Mouse (Mus musculus): ENCODE measurements around the gene H2-Q10.
"Not testable (repeated sequence)": the region's sequence is repeated elsewhere in the genome, so short reads cannot be mapped to it uniquely, and the experiment has no call there.

H2-Q10 gene

DNA sequence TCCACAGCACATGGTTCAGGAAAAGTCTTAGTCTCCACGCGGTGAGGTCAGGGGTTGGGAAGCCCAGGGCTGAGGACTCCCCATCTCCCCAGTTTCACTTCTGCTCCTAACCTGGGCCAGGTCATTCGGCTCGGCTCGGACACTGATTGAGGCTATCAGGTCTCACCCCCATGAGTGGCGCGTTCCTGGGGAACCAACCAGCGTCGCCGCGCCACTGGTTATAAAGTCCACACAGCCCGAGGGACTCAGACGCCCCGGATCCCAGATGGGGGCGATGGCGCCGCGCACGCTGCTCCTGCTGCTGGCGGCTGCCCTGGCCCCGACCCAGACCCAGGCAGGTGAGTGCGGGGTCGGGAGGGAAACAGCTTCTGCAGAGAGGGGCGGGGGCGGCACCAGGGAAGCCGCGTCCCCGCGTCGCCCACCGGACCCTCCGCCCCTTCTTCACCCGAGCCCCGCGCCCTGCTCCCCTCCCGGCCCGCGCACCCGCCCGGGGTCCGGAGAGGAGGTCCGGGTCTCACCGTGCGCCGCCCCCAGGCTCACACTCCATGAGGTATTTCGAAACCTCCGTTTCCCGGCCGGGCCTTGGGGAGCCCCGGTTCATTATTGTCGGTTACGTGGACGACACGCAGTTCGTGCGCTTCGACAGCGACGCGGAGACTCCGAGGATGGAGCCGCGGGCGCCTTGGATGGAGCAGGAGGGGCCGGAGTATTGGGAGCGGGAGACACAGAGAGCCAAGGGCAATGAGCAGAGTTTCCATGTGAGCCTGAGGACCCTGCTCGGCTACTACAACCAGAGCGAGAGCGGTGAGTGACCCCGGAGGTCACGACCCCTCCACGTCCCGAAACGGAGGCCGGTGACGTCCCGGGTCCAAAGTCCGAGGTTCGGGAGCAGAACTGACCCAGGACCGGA lies at the start of gene H2-Q10:
Gene H2-Q10 (plus strand): TSS at position 248 of the 910 bp plus-strand sequence.
- DNase-seq (ENCODE audit: low spot score) = no peak

DNA sequence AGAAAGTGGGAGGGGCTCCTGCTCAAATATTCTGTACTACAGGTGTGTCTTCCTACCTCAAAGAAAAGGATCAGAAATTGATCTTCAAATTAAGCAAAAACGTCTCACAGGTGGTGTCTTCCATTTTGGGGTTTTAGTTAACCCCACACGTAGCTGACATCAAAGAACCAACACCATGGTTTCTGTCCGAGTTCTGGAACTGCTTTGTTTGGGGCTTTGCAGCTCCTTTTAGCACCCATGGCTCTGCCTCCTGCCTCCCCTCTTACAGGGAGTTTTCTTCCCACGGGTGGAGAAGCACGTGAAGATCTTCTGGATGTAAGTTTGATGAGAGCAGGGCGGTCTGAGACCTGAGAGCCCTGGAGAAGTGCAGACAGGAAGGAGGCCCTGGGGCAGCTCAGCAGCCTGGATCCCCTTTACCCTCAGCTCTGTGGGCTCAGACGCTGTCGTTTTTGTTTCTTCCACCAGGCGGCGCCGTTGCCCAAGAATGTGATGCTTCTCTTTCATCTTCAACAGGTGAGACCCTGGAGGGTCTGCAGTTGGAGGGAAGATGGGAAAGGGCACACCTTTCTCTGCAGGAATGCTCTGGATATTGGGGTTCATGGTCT lies 49.6 kb upstream of the H2-Q10 start:
- DNase-seq (ENCODE audit: low spot score) = not testable (repeated sequence)

DNA sequence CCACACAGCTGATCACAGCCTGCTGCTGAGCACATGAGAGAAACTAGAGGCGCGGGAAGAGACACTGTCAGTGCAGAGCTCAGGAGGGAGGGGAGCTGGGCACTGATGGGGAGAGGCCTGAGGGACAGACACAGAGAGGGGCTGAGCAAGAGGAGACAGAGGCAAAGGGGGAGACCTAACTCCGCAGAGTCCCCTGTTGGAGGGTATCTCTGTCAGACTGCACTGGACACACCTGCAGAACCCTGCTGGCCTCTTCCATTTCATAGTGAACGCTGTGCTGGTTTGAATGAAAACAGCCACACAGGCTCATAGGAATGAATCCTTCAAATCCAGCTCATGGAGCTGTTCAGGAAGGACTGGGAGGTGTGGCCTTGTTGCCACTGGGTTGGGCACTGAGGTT lies 48.6 kb upstream of the H2-Q10 start:
- DNase-seq (ENCODE audit: low spot score) = not testable (repeated sequence)

DNA sequence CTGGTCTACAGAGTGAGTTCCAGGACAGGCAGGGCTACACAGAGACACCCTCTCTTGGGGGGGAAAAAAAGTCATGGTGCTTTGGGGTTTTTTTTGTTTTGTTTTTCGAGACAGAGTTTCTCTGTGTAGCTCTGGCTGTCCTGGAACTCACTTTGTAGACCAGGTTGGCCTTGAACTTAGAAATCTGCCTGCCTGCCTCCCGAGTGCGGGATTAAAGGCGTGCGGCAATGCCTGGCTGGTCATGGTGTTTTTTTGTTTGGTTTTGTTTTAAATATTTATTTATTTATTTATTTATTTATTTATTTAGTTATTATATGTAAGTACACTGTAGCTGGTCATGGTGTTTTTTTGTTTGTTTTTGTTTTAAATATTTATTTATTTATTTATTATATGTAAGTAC lies 47.5 kb upstream of the H2-Q10 start:
- not testable (repeated sequence) for DNase-seq (ENCODE audit: low spot score)

DNA sequence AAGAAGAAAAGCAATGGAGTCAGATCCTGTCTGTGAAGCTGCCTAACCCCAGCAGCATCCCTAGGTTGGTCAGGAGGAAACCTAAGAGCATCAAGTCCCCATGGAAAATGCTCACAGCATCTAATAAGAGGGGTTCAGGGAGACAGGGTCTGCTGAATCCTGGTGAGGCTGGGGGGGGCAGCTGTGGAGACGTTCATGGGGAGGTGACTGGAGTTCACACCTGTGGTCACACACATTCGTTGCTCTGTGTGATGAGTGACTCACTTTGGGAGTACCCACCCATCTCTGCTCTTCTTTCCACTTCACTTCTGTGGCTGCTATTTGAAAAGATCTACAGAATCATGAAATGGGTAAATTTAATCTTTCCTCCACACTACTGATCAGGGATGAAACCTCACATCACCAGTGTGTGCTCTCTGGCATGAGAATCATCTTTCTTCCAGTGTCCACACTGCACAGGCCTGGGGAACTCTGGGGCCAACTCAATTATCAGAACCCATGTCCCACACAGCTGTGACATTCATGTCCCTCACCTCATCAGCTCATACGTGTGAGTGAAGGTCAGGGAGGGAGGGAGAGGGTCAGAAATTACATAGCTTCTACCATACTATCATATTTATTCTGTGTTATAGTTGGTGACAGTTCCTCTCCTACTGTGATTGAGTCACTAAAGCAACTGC lies 46.6 kb upstream of the H2-Q10 start:
- DNase-seq (ENCODE audit: low spot score) = not testable (repeated sequence)

DNA sequence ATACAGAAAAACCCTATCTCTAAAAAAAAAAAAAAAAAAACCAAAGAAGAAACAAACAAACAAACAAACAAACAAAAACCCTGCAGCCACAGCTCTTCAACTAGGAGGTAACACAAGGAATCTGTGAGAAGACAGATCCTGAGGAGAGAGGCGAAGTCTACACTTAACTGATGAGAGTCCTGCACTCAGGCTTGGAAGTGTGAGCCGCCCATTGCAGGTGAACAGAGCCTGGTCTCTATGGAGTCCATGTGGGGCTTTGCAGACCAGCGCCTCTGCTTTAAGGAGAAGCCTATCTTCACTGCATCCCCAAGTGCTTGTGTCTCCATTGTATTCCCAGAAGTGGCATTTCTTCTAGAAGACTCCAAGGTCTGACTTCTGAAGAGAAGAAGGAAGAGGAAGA lies 45.8 kb upstream of the H2-Q10 start:
- not testable (repeated sequence) for DNase-seq (ENCODE audit: low spot score)

DNA sequence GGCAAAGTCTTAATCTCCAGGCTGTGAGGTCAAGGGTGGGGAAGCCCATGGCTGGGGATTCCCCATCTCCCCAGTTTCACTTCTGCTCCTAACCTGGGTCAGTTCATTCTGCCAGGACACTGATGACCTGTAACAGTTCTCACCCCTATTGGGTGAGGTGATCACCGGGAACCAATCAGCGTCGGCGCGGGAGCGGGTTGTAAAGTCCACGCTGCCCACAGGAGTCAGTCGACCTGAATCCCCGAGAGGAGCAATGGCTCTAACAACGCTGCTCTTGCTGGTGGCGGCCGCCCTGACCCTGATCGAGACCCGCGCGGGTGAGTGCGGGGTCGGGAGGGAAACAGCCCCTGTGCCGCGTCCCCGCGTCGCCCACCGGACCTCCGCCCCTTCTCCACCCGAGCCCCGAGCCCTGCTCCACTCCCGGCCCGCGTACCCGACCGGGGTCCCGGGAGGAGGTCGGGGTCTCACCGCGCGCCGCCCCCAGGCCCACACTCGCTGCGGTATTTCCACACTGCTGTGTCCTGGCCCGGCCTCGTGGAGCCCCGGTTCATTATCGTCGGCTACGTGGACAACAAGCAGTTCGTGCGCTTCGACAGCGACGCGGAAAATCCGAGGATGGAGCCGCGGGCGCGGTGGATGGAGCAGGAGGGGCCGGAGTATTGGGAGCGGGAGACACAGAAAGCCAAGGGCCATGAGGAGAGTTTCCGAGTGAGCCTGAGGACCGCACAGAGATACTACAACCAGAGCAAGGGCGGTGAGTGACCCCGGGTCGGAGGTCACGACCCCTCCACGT lies 45.1 kb upstream of the H2-Q10 start, which contains the start of gene H2-Q6:
Gene H2-Q6 (plus strand): TSS at position 227 of the 793 bp plus-strand sequence.
- DNase-seq (ENCODE audit: low spot score) = peak; percentile 16

DNA sequence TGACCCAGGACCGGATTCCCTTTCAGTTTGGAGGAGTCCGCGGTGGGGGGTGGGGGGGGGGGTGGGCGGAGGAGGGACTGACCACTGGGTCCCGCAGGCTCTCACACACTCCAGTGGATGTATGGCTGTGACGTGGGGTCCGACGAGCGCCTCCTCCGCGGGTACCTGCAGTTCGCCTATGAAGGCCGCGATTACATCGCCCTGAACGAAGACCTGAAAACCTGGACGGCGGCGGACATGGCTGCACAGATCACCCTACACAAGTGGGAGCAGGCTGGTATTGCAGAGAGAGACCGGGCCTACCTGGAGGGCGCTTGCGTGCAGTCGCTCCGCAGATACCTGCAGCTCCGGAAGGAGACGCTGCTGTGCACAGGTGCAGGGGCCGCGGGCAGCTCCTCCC lies 44.4 kb upstream of the H2-Q10 start:
- not testable (repeated sequence) for DNase-seq (ENCODE audit: low spot score)

DNA sequence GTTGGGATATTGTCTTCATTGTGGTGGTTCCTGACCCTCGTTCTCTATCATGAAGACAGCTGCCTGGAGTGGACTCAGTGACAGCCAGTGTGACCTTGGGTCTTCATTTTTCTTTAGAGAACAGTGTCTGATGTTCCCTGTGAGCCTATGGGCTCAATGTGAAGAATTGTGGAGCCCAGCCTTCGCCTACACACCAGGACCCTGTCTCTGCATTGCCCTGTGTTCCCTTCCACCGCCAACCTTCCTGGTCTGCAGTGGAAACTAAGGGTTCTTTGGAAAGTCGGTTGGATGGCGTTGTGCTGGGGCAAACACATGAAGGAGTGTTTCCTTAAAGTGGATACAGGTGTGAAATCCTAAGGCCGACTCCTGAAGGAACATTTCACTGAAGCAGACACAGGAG lies 41.0 kb upstream of the H2-Q10 start:
- DNase-seq (ENCODE audit: low spot score) = not testable (repeated sequence)

DNA sequence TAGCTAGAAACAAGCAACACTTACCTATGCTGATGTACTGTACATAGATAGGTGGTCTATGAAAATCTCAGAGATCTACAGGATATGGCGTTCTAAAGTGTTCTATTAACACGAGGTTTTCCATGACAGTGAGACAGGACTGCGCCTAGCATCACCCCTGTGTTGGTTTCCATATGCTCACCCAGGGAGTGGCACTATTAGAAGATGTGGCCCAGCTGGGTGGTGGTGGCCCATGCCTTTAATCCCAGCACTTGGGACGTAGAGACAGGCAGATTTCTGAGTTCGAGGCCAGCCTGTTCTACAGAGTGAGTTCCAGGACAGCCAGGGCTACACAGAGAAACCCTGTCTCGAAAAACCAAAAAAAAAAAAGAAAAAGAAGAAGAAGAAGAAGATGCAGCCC lies 39.2 kb upstream of the H2-Q10 start:
- not testable (repeated sequence) for DNase-seq (ENCODE audit: low spot score)

DNA sequence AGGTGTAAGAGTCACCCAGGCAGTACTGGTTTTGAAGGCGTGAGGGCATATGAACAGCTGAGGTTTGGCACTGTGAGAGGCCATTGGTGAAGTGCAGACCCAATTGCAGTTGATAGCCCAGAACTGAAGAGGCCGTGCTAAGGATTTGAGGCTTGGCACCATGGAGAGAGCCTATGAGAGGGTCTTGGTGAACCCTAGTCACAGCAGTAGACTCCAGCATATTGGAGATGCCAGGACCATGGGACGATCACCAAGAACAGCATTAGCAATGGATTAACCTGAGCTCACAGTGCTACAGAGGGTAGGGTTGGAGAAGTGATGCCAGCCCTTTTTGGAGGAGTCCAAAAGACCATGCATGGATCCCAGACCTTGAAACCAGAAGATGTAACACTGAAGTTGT lies 37.7 kb upstream of the H2-Q10 start:
- DNase-seq (ENCODE audit: low spot score) = not testable (repeated sequence)

DNA sequence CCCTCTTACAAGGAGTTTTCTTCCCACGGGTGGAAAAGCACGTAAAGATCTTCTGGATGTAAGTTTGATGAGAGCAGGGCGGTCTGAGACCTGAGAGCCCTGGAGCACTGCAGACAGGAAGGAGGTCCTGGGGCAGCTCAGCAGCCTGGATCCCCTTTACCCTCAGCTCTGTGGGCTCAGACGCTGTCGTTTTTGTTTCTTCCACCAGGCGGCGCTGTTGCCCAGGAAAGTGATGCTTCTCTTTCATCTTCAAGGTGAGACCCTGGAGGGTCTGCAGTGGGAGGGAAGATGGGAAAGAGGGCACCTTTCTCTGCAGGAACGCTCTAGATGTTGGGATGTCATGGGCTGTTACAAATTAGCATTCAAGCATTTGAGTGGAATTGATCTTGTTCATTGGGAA lies 35.1 kb upstream of the H2-Q10 start:
- not testable (repeated sequence) for DNase-seq (ENCODE audit: low spot score)

DNA sequence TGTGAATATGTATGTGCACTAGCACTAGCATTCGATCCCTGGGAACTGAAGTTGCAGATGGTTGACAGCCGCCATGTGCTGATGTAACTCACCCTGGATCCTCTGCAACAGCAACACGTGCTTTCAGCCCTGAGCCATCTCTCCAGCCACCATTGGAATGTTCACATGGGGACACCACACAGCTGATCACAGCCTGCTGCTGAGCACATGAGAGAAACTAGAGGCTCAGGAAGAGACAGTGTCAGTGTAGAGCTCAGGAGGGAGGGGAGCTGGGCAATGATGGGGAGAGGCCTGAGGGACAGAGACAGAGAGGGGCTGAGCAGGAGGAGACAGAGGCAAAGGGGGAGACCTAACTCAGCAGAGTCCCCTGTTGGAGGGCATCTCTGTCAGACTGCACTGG lies 34.3 kb upstream of the H2-Q10 start:
- DNase-seq (ENCODE audit: low spot score) = not testable (repeated sequence)

DNA sequence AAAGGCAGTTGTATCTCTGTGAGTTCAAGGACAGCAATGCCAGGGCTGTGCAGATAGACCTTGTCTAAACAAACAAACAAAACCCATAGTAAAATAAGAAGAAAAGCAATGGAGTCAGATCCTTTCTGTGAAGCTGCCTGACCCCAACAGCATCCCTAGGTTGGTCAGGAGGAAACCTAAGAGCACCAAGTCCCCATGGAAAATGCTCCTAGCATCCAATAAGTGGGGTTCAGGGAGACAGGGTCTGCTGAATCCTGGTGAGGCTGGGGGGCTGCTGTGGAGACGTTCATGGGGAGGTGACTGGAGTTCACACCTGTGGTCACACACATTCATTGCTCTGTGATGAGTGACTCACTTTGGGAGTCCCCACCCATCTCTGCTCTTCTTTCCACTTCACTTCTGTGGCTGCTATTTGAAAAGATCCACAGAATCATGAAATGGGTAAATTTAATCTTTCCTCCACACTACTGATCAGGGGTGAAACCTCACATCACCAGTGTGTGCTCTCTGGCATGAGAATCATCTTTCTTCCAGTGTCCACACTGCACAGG lies 32.4 kb upstream of the H2-Q10 start:
- DNase-seq (ENCODE audit: low spot score) = not testable (repeated sequence)

DNA sequence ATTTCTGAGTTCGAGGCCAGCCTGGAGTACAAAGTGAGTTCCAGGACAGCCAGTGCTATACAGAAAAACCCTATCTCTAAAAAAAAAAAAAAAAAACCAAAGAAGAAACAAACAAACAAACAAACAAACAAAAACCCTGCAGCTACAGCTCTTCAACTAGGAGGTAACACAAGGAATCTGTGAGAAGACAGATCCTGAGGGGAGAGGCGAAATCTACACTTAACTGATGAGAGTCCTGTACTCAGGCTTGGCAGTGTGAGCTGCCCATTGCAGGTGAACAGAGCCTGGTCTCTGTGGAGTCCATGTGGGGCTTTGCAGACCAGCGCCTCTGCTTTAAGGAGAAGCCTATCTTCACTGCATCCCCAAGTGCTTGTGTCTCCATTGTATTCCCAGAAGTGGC lies 31.5 kb upstream of the H2-Q10 start:
- DNase-seq (ENCODE audit: low spot score) = not testable (repeated sequence)

DNA sequence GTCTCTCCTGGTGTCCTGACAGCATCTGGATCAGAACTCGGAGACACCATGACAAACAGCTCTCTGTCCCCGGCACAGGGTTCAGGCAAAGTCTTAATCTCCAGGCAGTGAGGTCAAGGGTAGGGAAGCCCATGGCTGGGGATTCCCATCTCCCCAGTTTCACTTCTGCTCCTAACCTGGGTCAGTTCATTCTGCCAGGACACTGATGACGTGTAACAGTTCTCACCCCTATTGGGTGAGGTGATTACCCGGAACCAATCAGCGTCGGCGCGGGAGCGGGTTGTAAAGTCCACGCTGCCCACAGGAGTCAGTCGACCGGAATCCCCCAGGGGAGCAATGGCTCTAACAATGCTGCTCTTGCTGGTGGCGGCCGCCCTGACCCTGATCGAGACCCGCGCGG lies 31.0 kb upstream of the H2-Q10 start, which contains the start of gene H2-Q7:
Gene H2-Q7 (plus strand): TSS at position 271 of the 400 bp plus-strand sequence.
- peak; percentile 51 for DNase-seq (ENCODE audit: low spot score)

DNA sequence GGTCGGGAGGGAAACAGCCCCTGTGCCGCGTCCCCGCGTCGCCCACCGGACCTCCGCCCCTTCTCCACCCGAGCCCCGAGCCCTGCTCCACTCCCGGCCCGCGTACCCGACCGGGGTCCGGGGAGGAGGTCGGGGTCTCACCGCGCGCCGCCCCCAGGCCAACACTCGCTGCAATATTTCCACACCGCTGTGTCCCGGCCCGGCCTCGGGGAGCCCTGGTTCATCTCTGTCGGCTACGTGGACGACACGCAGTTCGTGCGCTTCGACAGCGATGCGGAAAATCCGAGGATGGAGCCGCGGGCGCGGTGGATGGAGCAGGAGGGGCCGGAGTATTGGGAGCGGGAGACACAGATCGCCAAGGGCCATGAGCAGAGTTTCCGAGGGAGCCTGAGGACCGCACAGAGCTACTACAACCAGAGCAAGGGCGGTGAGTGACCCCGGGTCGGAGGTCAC lies 30.6 kb upstream of the H2-Q10 start:
- DNase-seq (ENCODE audit: low spot score) = not testable (repeated sequence)

DNA sequence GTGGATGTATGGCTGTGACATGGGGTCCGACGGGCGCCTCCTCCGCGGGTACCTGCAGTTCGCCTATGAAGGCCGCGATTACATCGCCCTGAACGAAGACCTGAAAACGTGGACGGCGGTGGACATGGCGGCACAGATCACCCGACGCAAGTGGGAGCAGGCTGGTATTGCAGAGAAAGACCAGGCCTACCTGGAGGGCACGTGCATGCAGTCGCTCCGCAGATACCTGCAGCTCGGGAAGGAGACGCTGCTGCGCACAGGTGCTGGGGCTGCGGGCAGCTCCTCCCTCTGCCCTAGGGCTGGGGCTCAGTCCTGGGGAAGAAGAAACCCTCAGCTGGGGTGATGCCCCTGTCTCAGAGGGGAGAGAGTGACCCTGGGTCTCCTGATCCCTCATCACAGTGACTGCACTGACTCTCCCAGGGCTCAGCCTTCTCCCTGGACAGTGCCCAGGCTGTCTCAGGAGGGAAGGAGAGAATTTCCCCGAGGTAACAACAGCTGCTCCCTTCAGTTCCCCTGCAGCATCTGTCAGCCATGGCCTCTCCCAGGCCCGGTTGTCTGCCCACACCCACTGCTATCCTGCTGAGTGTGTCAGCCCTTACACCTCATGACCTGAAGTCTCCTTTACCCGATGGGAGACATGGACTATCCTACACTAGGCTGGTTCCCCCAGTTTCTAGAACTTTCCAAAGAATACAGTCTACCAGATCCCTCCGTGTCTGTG lies 29.8 kb upstream of the H2-Q10 start:
- not testable (repeated sequence) for DNase-seq (ENCODE audit: low spot score)

DNA sequence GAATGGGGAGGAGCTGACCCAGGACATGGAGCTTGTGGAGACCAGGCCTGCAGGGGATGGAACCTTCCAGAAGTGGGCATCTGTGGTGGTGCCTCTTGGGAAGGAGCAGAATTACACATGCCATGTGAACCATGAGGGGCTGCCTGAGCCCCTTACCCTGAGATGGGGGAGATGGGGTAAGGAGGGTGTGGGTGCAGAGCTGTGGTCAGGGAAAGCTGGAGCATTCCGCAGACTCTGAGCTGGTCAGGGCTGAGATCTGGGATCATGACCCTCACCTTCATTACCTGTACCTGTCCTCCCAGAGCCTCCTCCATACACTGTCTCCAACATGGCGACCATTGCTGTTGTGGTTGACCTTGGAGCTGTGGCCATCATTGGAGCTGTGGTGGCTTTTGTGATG lies 27.5 kb upstream of the H2-Q10 start:
- DNase-seq (ENCODE audit: low spot score) = not testable (repeated sequence)

DNA sequence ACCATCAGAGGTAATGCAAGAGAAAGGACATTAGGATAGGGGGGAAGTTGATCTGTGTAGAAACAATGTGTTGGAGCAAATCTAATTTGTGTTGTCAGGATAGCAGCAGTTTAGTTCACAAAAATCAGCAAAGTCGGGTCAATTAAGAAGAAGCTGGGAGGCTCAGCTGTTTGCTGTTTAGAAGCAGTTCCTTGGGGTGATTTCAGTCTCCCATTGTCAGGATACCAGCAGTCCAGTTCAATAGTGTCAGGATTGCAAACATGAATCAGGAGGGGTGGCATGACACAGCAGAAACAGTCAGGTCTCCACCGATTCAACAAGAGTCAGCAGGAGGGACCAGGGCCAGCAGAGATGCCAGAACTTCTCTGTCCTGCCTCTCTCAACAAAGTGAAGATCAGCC lies 25.4 kb upstream of the H2-Q10 start:
- not testable (repeated sequence) for DNase-seq (ENCODE audit: low spot score)

DNA sequence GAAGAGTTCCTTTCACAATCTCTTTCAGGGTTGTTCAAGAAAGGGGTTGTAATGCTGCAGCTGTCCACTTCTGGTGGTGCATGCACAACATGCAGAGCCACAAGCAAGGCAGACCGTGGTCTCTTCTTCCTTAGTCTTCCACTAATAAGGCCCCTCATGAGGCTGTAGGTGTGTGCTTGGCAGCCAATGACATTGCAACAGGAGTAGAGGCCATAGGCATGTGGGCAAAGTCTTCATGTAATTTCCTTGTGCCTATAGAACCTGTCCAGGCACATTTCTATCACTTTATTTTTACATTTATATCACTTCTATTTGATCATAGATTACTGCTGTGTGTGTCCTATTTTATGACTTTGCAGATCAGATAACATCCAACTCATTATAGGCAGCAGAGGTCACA lies 11.6 kb upstream of the H2-Q10 start:
- DNase-seq (ENCODE audit: low spot score) = not testable (repeated sequence)
